Mouse (Mus musculus): ENCODE measurements around the gene Pnmal1. TPM values are rescaled to one million over a fixed set of nuclear protein-coding genes. Genes with fewer than 3 reads are reported as not detected.

Pnmal1 gene
- polyA plus RNA-seq, 1 experiment = 0.09 TPM

- Histone ChIP-seq H3K27ac (ENCODE audit: insufficient read depth, low read depth, low read length) (no peak overlapping the region), H3K4me3 (ENCODE audit: low read depth, low read length) (no peak overlapping the region), H3K4me1 (ENCODE audit: control insufficient read depth, insufficient read depth, insufficient read length, low read length) (peaks cover 16% of the 10 kb centered on the region), H3K27me3 (ENCODE audit: control insufficient read depth, insufficient read depth, low read length) (no peaks in the 10 kb centered on the region), H3K36me3 (ENCODE audit: control insufficient read depth, insufficient read depth, low read length) (peaks cover 41% of the 10 kb centered on the region)
- TF ChIP-seq POLR2A (IDR thresholded peaks at IDR 0.05; ENCODE audit: low read depth, low read length) (no peak), CTCF (IDR thresholded peaks at IDR 0.05; ENCODE audit: extremely low read depth, insufficient read length, insufficient replicate concordance, low read depth, low read length) (no peak)
- WGBS = 59% methylated on average over 7 of the region's 7 CpGs
Observed at GRCm38 (mm10) chr7:16920150-16920579, 39.3 kb upstream of the Pnmal1 start.

GRCm38 (mm10) chr7:16920818-16921791 is 38.4 kb upstream of the Pnmal1 start:
- peak overlapping the region; percentile 93 for H3K4me3 ChIP-seq (ENCODE audit: low read depth, low read length)
- WGBS = 43% methylated on average over 21 of the region's 21 CpGs
- TF ChIP-seq CTCF (IDR thresholded peaks at IDR 0.05; ENCODE audit: extremely low read depth, insufficient read length, insufficient replicate concordance, low read depth, low read length) = no peak
- TF ChIP-seq POLR2A (IDR thresholded peaks at IDR 0.05; ENCODE audit: low read depth, low read length) = no peak
- peak overlapping the region; percentile 80 for H3K27ac ChIP-seq (ENCODE audit: insufficient read depth, low read depth, low read length)
- peaks cover 16% of the 10 kb centered on the region for H3K4me1 ChIP-seq (ENCODE audit: control insufficient read depth, insufficient read depth, insufficient read length, low read length)
- peaks cover 34% of the 10 kb centered on the region for H3K36me3 ChIP-seq (ENCODE audit: control insufficient read depth, insufficient read depth, low read length)
- H3K27me3 ChIP-seq (ENCODE audit: control insufficient read depth, insufficient read depth, low read length) = no peaks in the 10 kb centered on the region

GRCm38 (mm10) chr7:16921881-16922335 is 37.6 kb upstream of the Pnmal1 start:
- peak overlapping the region; percentile 80 for H3K27ac ChIP-seq (ENCODE audit: insufficient read depth, low read depth, low read length)

GRCm38 (mm10) chr7:16922360-16922973 is 37.0 kb upstream of the Pnmal1 start:
- H3K36me3 ChIP-seq (ENCODE audit: control insufficient read depth, insufficient read depth, low read length) = peaks cover 20% of the 10 kb centered on the region
- 10% methylated on average over 10 of the region's 10 CpGs for WGBS
- peak; percentile 20; the same call in 1 of the 2 replicates for TF ChIP-seq POLR2A (IDR thresholded peaks at IDR 0.05; ENCODE audit: low read depth, low read length)
- no peak for TF ChIP-seq CTCF (IDR thresholded peaks at IDR 0.05; ENCODE audit: extremely low read depth, insufficient read length, insufficient replicate concordance, low read depth, low read length)
- H3K27ac ChIP-seq (ENCODE audit: insufficient read depth, low read depth, low read length) = peak overlapping the region; percentile 82
- H3K4me3 ChIP-seq (ENCODE audit: low read depth, low read length) = peak overlapping the region; percentile 93
- H3K4me1 ChIP-seq (ENCODE audit: control insufficient read depth, insufficient read depth, insufficient read length, low read length) = peaks cover 16% of the 10 kb centered on the region
- H3K27me3 ChIP-seq (ENCODE audit: control insufficient read depth, insufficient read depth, low read length) = no peaks in the 10 kb centered on the region

More at GRCm38 (mm10) chr7:16921881-16922335, 37.6 kb upstream of the Pnmal1 start:
- Histone ChIP-seq H3K4me1 (ENCODE audit: control insufficient read depth, insufficient read depth, insufficient read length, low read length) (peaks cover 16% of the 10 kb centered on the region), H3K27me3 (ENCODE audit: control insufficient read depth, insufficient read depth, low read length) (no peaks in the 10 kb centered on the region), H3K4me3 (ENCODE audit: low read depth, low read length) (peak overlapping the region; percentile 93), H3K36me3 (ENCODE audit: control insufficient read depth, insufficient read depth, low read length) (peaks cover 26% of the 10 kb centered on the region)
- 15% methylated on average over 6 of the region's 6 CpGs for WGBS
- TF ChIP-seq CTCF (IDR thresholded peaks at IDR 0.05; ENCODE audit: extremely low read depth, insufficient read length, insufficient replicate concordance, low read depth, low read length) (no peak), POLR2A (IDR thresholded peaks at IDR 0.05; ENCODE audit: low read depth, low read length) (no peak)

GRCm38 (mm10) chr7:16923283-16924036 is 36.0 kb upstream of the Pnmal1 start:
- H3K4me3 ChIP-seq (ENCODE audit: low read depth, low read length) = peak overlapping the region; percentile 93
- H3K36me3 ChIP-seq (ENCODE audit: control insufficient read depth, insufficient read depth, low read length) = peaks cover 10% of the 10 kb centered on the region
- TF ChIP-seq CTCF (IDR thresholded peaks at IDR 0.05; ENCODE audit: extremely low read depth, insufficient read length, insufficient replicate concordance, low read depth, low read length) (no peak), POLR2A (IDR thresholded peaks at IDR 0.05; ENCODE audit: low read depth, low read length) (peak; percentile 77)
- 1% methylated on average over 49 of the region's 57 CpGs for WGBS
- peaks cover 16% of the 10 kb centered on the region for H3K4me1 ChIP-seq (ENCODE audit: control insufficient read depth, insufficient read depth, insufficient read length, low read length)
- peak overlapping the region; percentile 82 for H3K27ac ChIP-seq (ENCODE audit: insufficient read depth, low read depth, low read length)
- no peaks in the 10 kb centered on the region for H3K27me3 ChIP-seq (ENCODE audit: control insufficient read depth, insufficient read depth, low read length)

GRCm38 (mm10) chr7:16924037-16924834 is 35.2 kb upstream of the Pnmal1 start, which contains the start of gene Calm3:
TSS of gene Calm3 (minus strand) at chr7:16924114.
- 1% methylated on average over 64 of the region's 64 CpGs for WGBS
- no peaks in the 10 kb centered on the region for H3K27me3 ChIP-seq (ENCODE audit: control insufficient read depth, insufficient read depth, low read length)
- peak within 1 kb of the TSS; percentile 93 for H3K4me3 ChIP-seq (ENCODE audit: low read depth, low read length)
- TF ChIP-seq POLR2A (IDR thresholded peaks at IDR 0.05; ENCODE audit: low read depth, low read length) (peak; percentile 74), CTCF (IDR thresholded peaks at IDR 0.05; ENCODE audit: extremely low read depth, insufficient read length, insufficient replicate concordance, low read depth, low read length) (0 out of 2 replicates have a peak, but pooled peaks have one; percentile 20)
- H3K4me1 ChIP-seq (ENCODE audit: control insufficient read depth, insufficient read depth, insufficient read length, low read length) = peaks cover 16% of the 10 kb centered on the region
- H3K36me3 ChIP-seq (ENCODE audit: control insufficient read depth, insufficient read depth, low read length) = peaks cover 6% of the 10 kb centered on the region; the same call in 1 of the 2 replicates
- peak within 1 kb of the TSS; percentile 95 for H3K27ac ChIP-seq (ENCODE audit: insufficient read depth, low read depth, low read length)

Measured in small intestine, adult 2 months (tissue).